Mouse (Mus musculus): ENCODE data around the gene Nfib. TPM values are rescaled to one million over a fixed set of nuclear protein-coding genes. Genes with fewer than 3 reads are reported as not detected.

Gene Nfib
- polyA plus RNA-seq, 1 experiment, result 7.7 TPM

GRCm38 (mm10) chr4:82684088-82684715 lies 21.3 kb downstream of the Nfib start:
- H3K4me2 ChIP-seq (ENCODE audit: low read depth), result no peak overlapping the region

GRCm38 (mm10) chr4:82683583-82683982 lies 22.0 kb downstream of the Nfib start:
- Histone ChIP-seq H3ac (ENCODE audit: control insufficient read depth, insufficient read length) (no peak overlapping the region), H3K36me3 (ENCODE audit: control insufficient read depth, insufficient read depth) (no peaks in the 10 kb centered on the region), H3K4me2 (ENCODE audit: low read depth) (no peak overlapping the region), H3K4me3 (no peak overlapping the region), H3K27me3 (ENCODE audit: control insufficient read depth, insufficient read depth, insufficient read length) (no peaks in the 10 kb centered on the region), H3K79me2 (ENCODE audit: control insufficient read depth, insufficient read depth) (no peaks in the 10 kb centered on the region)
- TF ChIP-seq MAX (IDR thresholded peaks at IDR 0.05; ENCODE audit: low read depth) (no peak), MYOD1 (IDR thresholded peaks at IDR 0.05; ENCODE audit: control insufficient read depth in 1 of 3, insufficient read length in 2 of 3, low read depth in 2 of 3) (no peak), TCF12 (IDR thresholded peaks at IDR 0.05; ENCODE audit: insufficient read depth, poor library complexity, severe bottlenecking) (no peak), MYOG (IDR thresholded peaks at IDR 0.05; ENCODE audit: control insufficient read depth in 1 of 3, insufficient read depth in 1 of 3, insufficient read length in 2 of 3, low read depth in 2 of 3) (no peak), REST (IDR thresholded peaks at IDR 0.05; ENCODE audit: insufficient read depth, insufficient read length) (no peak), USF1 (IDR thresholded peaks at IDR 0.05; ENCODE audit: low read depth) (no peak), SRF (IDR thresholded peaks at IDR 0.05; ENCODE audit: control insufficient read depth, insufficient read length, low read depth) (no peak)

More at GRCm38 (mm10) chr4:82684088-82684715, 21.3 kb downstream of the Nfib start:
- no peak for TF ChIP-seq MYOD1 (IDR thresholded peaks at IDR 0.05; ENCODE audit: control insufficient read depth in 1 of 3, insufficient read length in 2 of 3, low read depth in 2 of 3)
- TF ChIP-seq REST (IDR thresholded peaks at IDR 0.05; ENCODE audit: insufficient read depth, insufficient read length), result no peak
- TF ChIP-seq POLR2AphosphoS2 (IDR thresholded peaks at IDR 0.05; ENCODE audit: insufficient read length, low read depth), result no peak
- no peak for TF ChIP-seq TCF12 (IDR thresholded peaks at IDR 0.05; ENCODE audit: insufficient read depth, poor library complexity, severe bottlenecking)
- TF ChIP-seq POLR2A (IDR thresholded peaks at IDR 0.05; ENCODE audit: insufficient read length, low read depth), result no peak
- TF ChIP-seq SRF (IDR thresholded peaks at IDR 0.05; ENCODE audit: control insufficient read depth, insufficient read length, low read depth), result no peak
- Histone ChIP-seq H3K36me3 (ENCODE audit: control insufficient read depth, insufficient read depth) (no peaks in the 10 kb centered on the region), H3K27me3 (ENCODE audit: control insufficient read depth, insufficient read depth, insufficient read length) (no peaks in the 10 kb centered on the region), H3K79me2 (ENCODE audit: control insufficient read depth, insufficient read depth) (no peaks in the 10 kb centered on the region), H3ac (ENCODE audit: control insufficient read depth, insufficient read length) (no peak overlapping the region), H3K4me3 (no peak overlapping the region)

GRCm38 (mm10) chr4:82676104-82676503 lies 29.4 kb downstream of the Nfib start:
- Histone ChIP-seq H3K27me3 (ENCODE audit: control insufficient read depth, insufficient read depth, insufficient read length) (no peaks in the 10 kb centered on the region), H3K4me2 (ENCODE audit: low read depth) (no peak overlapping the region), H3ac (ENCODE audit: control insufficient read depth, insufficient read length) (no peak overlapping the region), H3K36me3 (ENCODE audit: control insufficient read depth, insufficient read depth) (no peaks in the 10 kb centered on the region), H3K79me2 (ENCODE audit: control insufficient read depth, insufficient read depth) (no peaks in the 10 kb centered on the region), H3K4me3 (no peak overlapping the region)
- no peak for TF ChIP-seq E2F4 (IDR thresholded peaks at IDR 0.05; ENCODE audit: insufficient read depth)
- no peak for TF ChIP-seq MAX (IDR thresholded peaks at IDR 0.05; ENCODE audit: low read depth)
- no peak for TF ChIP-seq CEBPB (IDR thresholded peaks at IDR 0.05; ENCODE audit: insufficient read depth, poor library complexity, severe bottlenecking)
- TF ChIP-seq SRF (IDR thresholded peaks at IDR 0.05; ENCODE audit: control insufficient read depth, insufficient read length, low read depth), result no peak
- TF ChIP-seq USF1 (IDR thresholded peaks at IDR 0.05; ENCODE audit: low read depth), result no peak
- no peak for TF ChIP-seq TCF3 (IDR thresholded peaks at IDR 0.05; ENCODE audit: insufficient read length, low read depth)
- no peak for TF ChIP-seq REST (IDR thresholded peaks at IDR 0.05; ENCODE audit: insufficient read depth, insufficient read length)
- no peak for TF ChIP-seq MYOG (IDR thresholded peaks at IDR 0.05; ENCODE audit: control insufficient read depth in 1 of 3, insufficient read depth in 1 of 3, insufficient read length in 2 of 3, low read depth in 2 of 3)

- H3K79me2 ChIP-seq (ENCODE audit: control insufficient read depth, insufficient read depth), result no peaks in the 10 kb centered on the region
- no peak overlapping the region for H3K4me2 ChIP-seq (ENCODE audit: low read depth)
- H3K4me3 ChIP-seq, result no peak overlapping the region
- no peak for TF ChIP-seq SRF (IDR thresholded peaks at IDR 0.05; ENCODE audit: control insufficient read depth, insufficient read length, low read depth)
- no peak for TF ChIP-seq POLR2AphosphoS2 (IDR thresholded peaks at IDR 0.05; ENCODE audit: insufficient read length, low read depth)
- TF ChIP-seq CEBPB (IDR thresholded peaks at IDR 0.05; ENCODE audit: insufficient read depth, poor library complexity, severe bottlenecking), result no peak
- no peak for TF ChIP-seq MYOD1 (IDR thresholded peaks at IDR 0.05; ENCODE audit: control insufficient read depth in 1 of 3, insufficient read length in 2 of 3, low read depth in 2 of 3)
- no peak for TF ChIP-seq POLR2A (IDR thresholded peaks at IDR 0.05; ENCODE audit: insufficient read length, low read depth)
- TF ChIP-seq TCF12 (IDR thresholded peaks at IDR 0.05; ENCODE audit: insufficient read depth, poor library complexity, severe bottlenecking), result no peak
- no peak for TF ChIP-seq USF1 (IDR thresholded peaks at IDR 0.05; ENCODE audit: low read depth)
- TF ChIP-seq REST (IDR thresholded peaks at IDR 0.05; ENCODE audit: insufficient read depth, insufficient read length), result no peak
- H3ac ChIP-seq (ENCODE audit: control insufficient read depth, insufficient read length), result no peak overlapping the region
- no peaks in the 10 kb centered on the region for H3K27me3 ChIP-seq (ENCODE audit: control insufficient read depth, insufficient read depth, insufficient read length)
- no peaks in the 10 kb centered on the region for H3K36me3 ChIP-seq (ENCODE audit: control insufficient read depth, insufficient read depth)
These were observed 38.2 kb downstream of the Nfib start for GRCm38 (mm10) chr4:82667271-82667872.

- Histone ChIP-seq H3K27me3 (ENCODE audit: control insufficient read depth, insufficient read depth, insufficient read length) (no peaks in the 10 kb centered on the region), H3K4me2 (ENCODE audit: low read depth) (no peak overlapping the region), H3ac (ENCODE audit: control insufficient read depth, insufficient read length) (no peak overlapping the region), H3K36me3 (ENCODE audit: control insufficient read depth, insufficient read depth) (no peaks in the 10 kb centered on the region), H3K79me2 (ENCODE audit: control insufficient read depth, insufficient read depth) (no peaks in the 10 kb centered on the region), H3K4me3 (no peak overlapping the region)
- TF ChIP-seq MYOD1 (IDR thresholded peaks at IDR 0.05; ENCODE audit: control insufficient read depth in 1 of 3, insufficient read length in 2 of 3, low read depth in 2 of 3) (no peak), REST (IDR thresholded peaks at IDR 0.05; ENCODE audit: insufficient read depth, insufficient read length) (no peak), E2F4 (IDR thresholded peaks at IDR 0.05; ENCODE audit: insufficient read depth) (no peak), USF1 (IDR thresholded peaks at IDR 0.05; ENCODE audit: low read depth) (no peak), MAX (IDR thresholded peaks at IDR 0.05; ENCODE audit: low read depth) (no peak)
These were observed 41.1 kb downstream of the Nfib start for GRCm38 (mm10) chr4:82664436-82664835.

Data from myocyte (in vitro differentiated cells).